26 mouse cellular contexts compared by ENCODE assay signal in genomic region chr14:27239551-27240091, GRCm38 (mm10).
A peak's percentile ranks its signal among the peaks of the same experiment; 100 is the strongest.
DNase-seq lines count a peak whose midpoint lies in the region; ATAC-seq and TF ChIP-seq lines count a peak whose summit lies in the region.
"Had no signal": no experiment of that assay in that cellular context is flagged by ENCODE, and none has a peak within 500 bp of the region (broad histone marks: within the 10 kb centered on the region; RNA-seq: fewer than 3 reads in every experiment).

No protein-coding gene starts in this region.

- no peak overlapping the region for H3K4me3 ChIP-seq in heart, postnatal 0 days (ENCODE audit: low read depth, low read length)
- no peak overlapping the region for H3K4me3 ChIP-seq in lung, embryonic 15.5 days
- peak overlapping the region; percentile 28 for H3K4me3 ChIP-seq in brown adipose tissue, adult 24 weeks (ENCODE audit: insufficient read depth, low read depth, low read length)
- H3K4me3 ChIP-seq: embryonic facial prominence, embryonic 13.5 days; erythroblast, embryonic 14.5 days; forebrain, embryonic 12.5 days; heart, embryonic 12.5 days; hindbrain, embryonic 15.5 days; myocyte had no signal

- H3K9ac ChIP-seq in heart, postnatal 0 days (replicated peaks; ENCODE audit: low read depth, low read length) = no peak overlapping the region
- H3K9ac ChIP-seq in lung, embryonic 15.5 days = no peak overlapping the region
- H3K9ac ChIP-seq: embryonic facial prominence, embryonic 13.5 days; forebrain, embryonic 12.5 days; heart, embryonic 12.5 days; hindbrain, embryonic 15.5 days; liver, embryonic 14.5 days had no signal

- peak overlapping the region; percentile 56 for H3K4me2 ChIP-seq in heart, postnatal 0 days (ENCODE audit: low read depth, low read length)
- H3K4me2 ChIP-seq in lung, embryonic 15.5 days = peak overlapping the region; percentile 31; the same call in 1 of the 2 replicates
- H3K4me2 ChIP-seq: embryonic facial prominence, embryonic 13.5 days; forebrain, embryonic 12.5 days; hindbrain, embryonic 15.5 days had no signal

- no peaks in the 10 kb centered on the region; the same call in 1 of the 2 replicates for H3K36me3 ChIP-seq in heart, postnatal 0 days (replicated peaks; ENCODE audit: control insufficient read depth, insufficient read depth, low read length)
- no peaks in the 10 kb centered on the region for H3K36me3 ChIP-seq in lung, embryonic 15.5 days
- H3K36me3 ChIP-seq: embryonic facial prominence, embryonic 13.5 days; forebrain, embryonic 12.5 days; heart, embryonic 12.5 days; hindbrain, embryonic 15.5 days had no signal

- DNase-seq in heart, postnatal 0 days (ENCODE audit: low spot score) = no peak
- DNase-seq in heart, adult 8-10 months (ENCODE audit: low spot score) = no peak
- no peak for DNase-seq in lung, postnatal 4 days
- DNase-seq in CD4-positive helper T cell, adult 2 months (ENCODE audit: low read depth, low spot score) = peak; percentile 30
- DNase-seq in layer of hippocampus, postnatal 14 days (ENCODE audit: low spot score in 2 of 2) = no peak
- no peak for DNase-seq in cerebellum, adult 18-20 months
- DNase-seq: cerebellum, adult 11-12 months; embryo, embryonic 11 days; heart, postnatal 36 days; kidney, postnatal 25 days; lung, postnatal 10 days; right cerebral cortex, adult 18-20 months; right cerebral cortex, postnatal 4 days; thymus, postnatal 14 days had no signal

- 75% methylated on average over 3 of the region's 3 CpGs for WGBS in heart, postnatal 0 days
- WGBS in lung, embryonic 15.5 days = 69% methylated on average over 3 of the region's 3 CpGs

- peaks cover 22% of the 10 kb centered on the region for H3K4me1 ChIP-seq in heart, postnatal 0 days (ENCODE audit: control insufficient read depth, insufficient read depth)
- peaks cover 8% of the 10 kb centered on the region; the same call in 1 of the 2 replicates for H3K4me1 ChIP-seq in lung, embryonic 15.5 days
- H3K4me1 ChIP-seq in brown adipose tissue, adult 24 weeks (ENCODE audit: control insufficient read depth, insufficient read depth, insufficient read length, low read length) = peaks cover 44% of the 10 kb centered on the region
- H3K4me1 ChIP-seq: forebrain, embryonic 12.5 days; hindbrain, embryonic 15.5 days had no signal

- H3K9me3 ChIP-seq in heart, postnatal 0 days (replicated peaks; ENCODE audit: control insufficient read depth, low read length) = no peaks in the 10 kb centered on the region
- H3K9me3 ChIP-seq in lung, embryonic 15.5 days = no peaks in the 10 kb centered on the region
- H3K9me3 ChIP-seq: embryonic facial prominence, embryonic 13.5 days; forebrain, embryonic 12.5 days; heart, embryonic 12.5 days; hindbrain, embryonic 15.5 days had no signal

- TF ChIP-seq EP300 in heart, postnatal 0 days (IDR thresholded peaks at IDR 0.05; ENCODE audit: low read depth) = no peak

- TF ChIP-seq CTCF in heart, postnatal 0 days (IDR thresholded peaks at IDR 0.05; ENCODE audit: low read depth) = no peak

- ATAC-seq in heart, postnatal 0 days (ENCODE audit: insufficient read depth, low read depth) = no peak
- no peak for ATAC-seq in lung, embryonic 15.5 days (ENCODE audit: borderline replicate concordance, extremely low read depth, low FRiP score, low TSS enrichment)
- ATAC-seq: intestine, embryonic 16.5 days; midbrain, embryonic 16.5 days; Patski had no signal

- no peaks in the 10 kb centered on the region for H3K27me3 ChIP-seq in heart, postnatal 0 days (ENCODE audit: control insufficient read depth, insufficient read depth, low read length)
- H3K27me3 ChIP-seq in lung, embryonic 15.5 days = no peaks in the 10 kb centered on the region
- H3K27me3 ChIP-seq: embryonic facial prominence, embryonic 13.5 days; forebrain, embryonic 12.5 days; heart, embryonic 12.5 days; hindbrain, embryonic 15.5 days; Patski had no signal

- no peak overlapping the region for H3K27ac ChIP-seq in heart, postnatal 0 days (ENCODE audit: low read depth)
- H3K27ac ChIP-seq in lung, embryonic 15.5 days = no peak overlapping the region
- peak overlapping the region; percentile 18; the same call in 1 of the 2 replicates for H3K27ac ChIP-seq in brown adipose tissue, adult 24 weeks (replicated peaks; ENCODE audit: low read depth, low read length)
- H3K27ac ChIP-seq: embryonic facial prominence, embryonic 13.5 days; forebrain, embryonic 12.5 days; hindbrain, embryonic 15.5 days; liver, embryonic 14.5 days had no signal
